Mouse (Mus musculus): ENCODE results near the gene Myo3a. TPM values are rescaled to one million over a fixed set of nuclear protein-coding genes. Genes with fewer than 3 reads are reported as not detected.

The Myo3a gene
- total RNA-seq, 1 experiment from 2014 or later, result not detected

DNA sequence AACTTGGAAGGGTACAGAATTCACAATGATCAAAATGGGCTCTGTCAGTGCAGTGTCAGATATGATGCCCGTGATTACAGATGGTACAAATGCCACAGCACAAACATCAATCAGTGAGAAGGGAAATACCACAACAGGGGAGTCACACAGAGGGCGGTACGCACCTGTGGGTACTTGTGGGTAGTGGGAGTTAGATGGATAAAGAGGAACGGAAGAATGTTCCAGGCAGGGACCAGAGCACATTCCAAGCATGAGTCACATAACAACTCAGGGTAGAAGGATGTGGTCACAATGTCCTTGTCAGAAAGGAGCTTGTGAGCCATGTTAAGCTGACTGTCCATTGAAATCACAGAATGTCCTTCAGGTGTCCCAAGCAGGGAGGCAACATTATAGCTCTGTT is 424.5 kb downstream of the Myo3a start:
- ATAC-seq (replicated peaks in 1 of 2; ENCODE audit: insufficient read depth in 1 of 2, low FRiP score in 2 of 2, low TSS enrichment in 1 of 2, low read depth in 1 of 2, poor library complexity in 2 of 2, severe bottlenecking in 2 of 2), result no peak

- no peak for ATAC-seq (replicated peaks in 1 of 2; ENCODE audit: insufficient read depth in 1 of 2, low FRiP score in 2 of 2, low TSS enrichment in 1 of 2, low read depth in 1 of 2, poor library complexity in 2 of 2, severe bottlenecking in 2 of 2)
Measured at GRCm38 (mm10) chr2:22663731-22664130, 436.4 kb downstream of the Myo3a start.
